Mouse (Mus musculus): ENCODE measurements around the gene Rprd2. TPM values are rescaled to one million over a fixed set of nuclear protein-coding genes. Genes with fewer than 3 reads are reported as not detected.
A peak's percentile ranks its signal among the peaks of the same experiment; 100 is the strongest.
"Not testable (repeated sequence)": the region's sequence is repeated elsewhere in the genome, so short reads cannot be mapped to it uniquely, and the experiment has no call there.

The Rprd2 gene
- 10 to 100 TPM; 57.2 to 63.9 TPM for total RNA-seq (2021)
- long read RNA-seq, partial matches to known transcripts, result 0 of 14 reads
- long read RNA-seq, other reads (novel, unspliced or antisense), result 11 of 14 reads

DNA sequence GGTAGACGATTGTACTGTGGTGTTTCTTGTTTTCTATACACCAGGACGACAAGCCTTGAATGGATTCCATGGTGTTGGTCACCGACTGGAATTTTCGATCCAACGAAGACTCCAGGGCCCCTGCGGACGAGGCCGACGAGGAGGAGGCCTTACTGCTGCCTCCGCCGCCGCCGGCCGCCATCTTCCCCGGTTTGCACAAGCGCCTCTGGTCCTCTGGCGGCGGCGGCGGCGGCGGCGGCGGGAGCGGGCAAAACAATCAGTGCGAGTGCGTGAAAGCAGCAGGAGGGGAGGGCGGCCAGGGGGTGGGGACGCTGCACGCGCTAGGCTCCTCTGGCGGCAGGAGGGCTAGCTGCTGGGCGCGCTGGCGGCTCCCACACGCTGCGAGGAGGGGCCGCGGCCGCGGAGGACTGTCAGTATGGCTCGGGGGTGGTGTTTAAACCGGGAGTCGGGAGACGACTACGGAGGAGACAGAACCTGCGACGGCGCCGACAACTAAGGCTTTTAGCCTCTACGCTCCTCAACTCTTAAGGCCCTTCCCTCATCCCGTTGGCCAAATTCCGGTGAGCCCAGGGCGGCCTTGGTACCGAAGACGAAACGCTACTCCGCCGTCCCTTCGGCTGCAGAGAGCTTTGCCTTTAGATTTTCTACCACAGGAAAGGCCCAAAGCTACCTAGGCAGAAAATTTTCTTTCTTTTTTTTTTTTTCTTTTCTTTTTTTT, at the start of gene Rprd2:
Rprd2 (minus strand) TSS at position 293 of the 718 bp plus-strand sequence.
- peak; percentile 81 to 84 for DNase-seq (ENCODE audit: low spot score in 2 of 2)

DNA sequence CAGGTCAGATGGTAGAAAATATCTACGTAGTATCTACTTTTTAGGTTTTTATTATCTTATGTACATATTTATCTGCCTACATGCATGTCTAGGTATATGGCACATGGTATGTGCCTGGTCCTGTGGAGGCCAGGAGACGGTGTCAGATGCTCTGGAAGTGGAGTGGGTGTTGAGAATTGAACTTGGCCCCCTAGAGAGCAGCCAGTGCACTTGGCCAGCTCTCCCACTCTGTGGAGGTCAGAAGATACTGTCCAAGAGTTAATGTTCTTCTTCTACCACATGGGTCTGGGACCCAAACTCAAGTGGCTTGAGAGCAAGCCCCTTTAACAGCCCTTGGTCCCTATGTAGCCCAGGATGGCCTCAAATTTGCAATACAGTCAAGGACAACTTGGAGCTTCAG, 48.7 kb upstream of the Rprd2 start:
- no peak for DNase-seq (ENCODE audit: low spot score in 2 of 2)

DNA sequence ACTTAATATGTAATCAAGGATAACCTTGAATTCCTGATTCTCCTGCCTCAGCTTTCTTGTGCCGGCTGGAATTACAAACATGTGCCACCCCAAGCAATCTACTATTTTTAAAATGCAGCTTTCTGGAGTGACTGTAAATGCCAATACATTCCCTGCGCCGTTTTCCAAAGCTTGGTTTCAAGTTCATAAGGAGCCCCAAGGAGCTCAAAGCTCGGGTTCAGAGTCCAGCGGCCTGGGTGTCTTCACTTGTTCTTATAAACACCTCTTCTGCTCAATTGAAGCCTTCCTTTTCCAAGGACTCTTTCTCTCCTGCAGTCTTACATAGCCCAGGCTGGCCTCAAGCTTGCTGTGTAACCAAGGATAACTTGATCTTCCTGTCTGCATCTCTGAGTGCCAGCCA, 47.4 kb upstream of the Rprd2 start:
- no peak for DNase-seq (ENCODE audit: low spot score in 2 of 2)

DNA sequence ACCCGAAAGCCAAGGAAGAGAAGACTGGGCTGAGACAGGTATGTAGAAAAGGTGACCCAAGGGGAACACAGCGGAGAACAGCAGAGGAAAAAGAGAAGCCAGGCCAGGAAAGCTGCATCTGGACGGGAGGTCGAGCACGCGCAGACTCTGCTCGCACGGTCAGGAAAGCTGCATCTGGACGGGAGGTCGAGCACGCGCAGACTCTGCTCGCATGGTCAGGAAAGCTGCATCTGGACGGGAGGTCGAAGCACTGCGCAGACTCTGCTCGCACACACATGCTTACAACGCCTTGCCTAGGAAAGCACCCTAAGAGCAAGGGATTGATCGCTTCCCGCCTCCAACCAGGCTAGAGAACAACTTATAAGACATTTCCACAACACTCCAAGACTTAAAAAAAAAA, 46.9 kb upstream of the Rprd2 start:
- DNase-seq (ENCODE audit: low spot score in 2 of 2), result no peak

DNA sequence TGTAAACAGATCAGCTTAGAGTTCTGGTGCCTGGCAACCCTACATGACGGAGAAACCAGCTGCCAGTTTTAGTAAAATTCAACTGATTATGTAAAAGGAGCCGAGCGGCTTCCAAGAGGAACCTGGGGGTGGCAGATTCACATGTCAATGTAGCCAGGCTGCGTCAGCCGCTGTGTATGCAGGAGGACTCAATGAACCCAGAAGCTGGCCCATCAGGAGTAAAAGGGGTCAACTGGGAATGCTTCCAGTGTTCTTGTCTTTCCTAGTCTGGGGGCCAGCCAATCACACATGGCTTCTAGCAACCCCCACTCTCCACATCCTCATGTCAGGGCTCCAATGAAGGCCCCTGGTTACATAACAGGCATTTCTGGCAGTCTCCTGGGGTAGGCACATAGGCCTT, 46.4 kb upstream of the Rprd2 start:
- DNase-seq (ENCODE audit: low spot score in 2 of 2), result peak; percentile 33 to 44

DNA sequence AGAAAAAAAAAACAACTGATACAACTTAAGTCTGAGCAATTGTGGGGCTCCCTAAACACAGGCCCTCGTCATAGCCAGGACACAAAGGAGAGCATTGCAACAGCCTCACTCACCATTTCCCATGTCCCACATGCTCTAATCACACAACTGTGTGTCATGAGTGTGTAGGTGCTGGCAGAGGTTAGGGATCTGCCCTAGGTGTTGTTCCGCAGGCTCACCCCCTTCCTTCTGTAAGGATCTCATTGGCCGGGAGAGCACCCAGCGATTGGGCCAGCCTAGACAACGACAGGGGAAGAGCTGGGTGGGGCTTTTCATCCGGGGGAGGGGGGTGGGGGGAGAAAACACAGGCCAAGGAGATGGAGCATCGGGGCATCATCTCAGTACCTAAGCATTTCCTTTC, 44.9 kb upstream of the Rprd2 start:
- DNase-seq (ENCODE audit: low spot score in 2 of 2), result no peak

DNA sequence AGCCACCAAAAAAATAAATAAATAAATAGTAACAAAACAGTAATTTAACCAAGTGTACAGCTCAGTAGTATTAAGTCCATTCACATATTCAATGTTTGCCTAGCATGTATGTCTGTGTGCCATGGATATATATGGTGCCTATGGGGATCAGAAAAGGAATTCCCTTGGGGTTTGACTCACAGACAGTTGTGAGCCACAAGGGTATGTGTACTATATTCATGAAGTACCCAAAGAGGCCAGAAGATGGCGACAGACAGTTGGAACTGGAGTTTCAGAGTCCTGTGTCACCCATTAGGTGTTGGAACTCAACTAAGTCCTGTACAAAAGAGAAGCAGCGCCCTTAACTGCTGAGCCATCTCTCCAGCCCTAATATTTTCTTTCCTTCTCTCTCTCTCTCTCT, 43.1 kb upstream of the Rprd2 start:
- DNase-seq (ENCODE audit: low spot score in 2 of 2), result peak; percentile 72 to 77

DNA sequence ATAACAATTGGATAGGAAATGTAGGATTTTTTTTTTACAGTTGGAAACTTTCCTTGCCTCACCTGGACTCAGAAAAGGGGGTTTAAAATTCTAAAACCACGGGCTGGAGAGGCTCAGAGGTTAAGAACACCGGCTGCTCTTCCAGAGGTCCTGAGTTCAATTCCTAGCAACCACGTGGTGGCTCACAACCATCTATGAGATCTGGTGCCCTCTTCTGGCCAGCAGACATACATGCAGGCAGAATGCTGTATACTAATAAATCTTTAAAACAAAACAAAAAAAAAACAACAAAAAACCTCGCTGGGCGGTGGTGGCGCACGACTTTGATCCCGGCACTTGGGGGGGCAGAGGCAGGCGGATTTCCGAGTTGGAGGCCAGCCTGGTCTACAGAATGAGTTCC, 42.6 kb upstream of the Rprd2 start:
- no peak for DNase-seq (ENCODE audit: low spot score in 2 of 2)

DNA sequence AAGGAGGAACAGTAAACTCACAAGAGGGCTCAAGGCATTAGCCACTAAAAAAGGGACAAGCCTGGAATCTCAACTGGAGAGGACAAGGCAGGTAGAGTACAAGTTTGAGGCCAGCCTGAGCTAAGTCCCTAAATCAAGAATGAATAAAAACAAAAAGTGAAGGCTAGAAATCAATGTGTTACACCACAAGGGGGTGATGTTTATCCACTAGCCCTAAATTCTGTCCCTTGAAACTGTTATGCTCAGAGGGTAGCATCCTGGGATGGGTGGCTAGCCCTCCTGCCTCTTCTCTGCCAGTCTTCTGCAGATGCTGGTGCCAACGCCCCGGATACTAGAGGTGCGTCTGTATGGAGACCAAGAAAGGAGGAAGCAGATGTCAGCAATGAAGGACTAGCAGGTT, 41.7 kb upstream of the Rprd2 start:
- no peak for DNase-seq (ENCODE audit: low spot score in 2 of 2)

DNA sequence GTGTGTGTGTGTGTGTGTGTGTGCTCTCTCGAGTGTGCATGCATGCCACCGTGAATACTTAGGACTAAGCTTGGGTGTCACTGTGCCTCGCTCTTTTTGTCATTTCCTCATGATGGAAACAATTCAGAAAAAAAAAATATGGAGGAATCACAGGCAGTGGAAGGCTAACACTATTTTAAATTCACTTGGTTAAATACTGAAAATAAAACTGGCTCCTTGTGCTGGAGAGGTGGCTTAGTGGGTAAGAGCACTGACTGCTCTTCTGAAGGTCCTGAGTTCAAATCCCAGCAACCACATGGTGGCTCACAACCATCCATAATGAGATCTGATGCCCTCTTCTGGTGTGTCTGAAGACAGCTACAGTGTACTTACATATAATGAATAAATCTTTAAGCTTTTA, 39.6 kb upstream of the Rprd2 start:
- DNase-seq (ENCODE audit: low spot score in 2 of 2), result not testable (repeated sequence)

DNA sequence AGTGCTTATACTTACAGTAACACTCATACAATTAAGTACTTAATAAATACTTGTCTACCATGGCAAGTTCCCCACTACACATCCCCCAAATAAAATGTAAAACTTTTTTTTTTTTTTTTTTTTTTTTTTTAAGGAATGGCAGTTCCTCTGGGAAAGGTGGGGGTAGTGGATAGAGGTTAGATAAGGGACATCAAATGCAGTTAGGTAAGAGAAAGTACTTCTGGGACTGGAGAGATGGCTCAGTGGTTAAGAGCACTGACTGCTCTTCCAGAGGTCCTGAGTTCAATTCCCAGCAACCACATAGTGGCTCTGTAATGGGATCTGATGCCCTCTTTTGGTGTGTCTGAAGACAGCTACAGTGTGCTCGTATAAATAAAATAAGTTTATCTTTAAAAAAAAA, 38.4 kb upstream of the Rprd2 start:
- DNase-seq (ENCODE audit: low spot score in 2 of 2), result not testable (repeated sequence)

DNA sequence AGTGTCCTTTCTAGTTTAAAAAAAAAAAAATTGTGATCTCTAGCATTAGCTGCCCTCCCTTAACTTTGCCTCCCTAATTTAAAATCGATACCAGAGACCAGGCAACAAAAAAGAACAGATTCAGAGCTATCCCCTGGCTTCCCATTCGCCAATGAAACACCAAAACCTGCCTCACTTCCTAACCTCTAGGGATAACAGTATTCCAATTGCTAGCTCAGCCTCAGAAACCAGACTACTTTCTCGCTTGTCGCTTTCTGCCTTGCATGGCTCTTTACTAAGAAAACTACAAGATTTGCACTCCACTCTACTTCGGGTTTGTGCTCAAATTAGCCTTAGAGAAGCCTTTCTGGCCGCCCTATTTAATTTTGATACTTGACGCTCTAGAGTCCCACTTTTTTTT, 37.5 kb upstream of the Rprd2 start:
- no peak for DNase-seq (ENCODE audit: low spot score in 2 of 2)

DNA sequence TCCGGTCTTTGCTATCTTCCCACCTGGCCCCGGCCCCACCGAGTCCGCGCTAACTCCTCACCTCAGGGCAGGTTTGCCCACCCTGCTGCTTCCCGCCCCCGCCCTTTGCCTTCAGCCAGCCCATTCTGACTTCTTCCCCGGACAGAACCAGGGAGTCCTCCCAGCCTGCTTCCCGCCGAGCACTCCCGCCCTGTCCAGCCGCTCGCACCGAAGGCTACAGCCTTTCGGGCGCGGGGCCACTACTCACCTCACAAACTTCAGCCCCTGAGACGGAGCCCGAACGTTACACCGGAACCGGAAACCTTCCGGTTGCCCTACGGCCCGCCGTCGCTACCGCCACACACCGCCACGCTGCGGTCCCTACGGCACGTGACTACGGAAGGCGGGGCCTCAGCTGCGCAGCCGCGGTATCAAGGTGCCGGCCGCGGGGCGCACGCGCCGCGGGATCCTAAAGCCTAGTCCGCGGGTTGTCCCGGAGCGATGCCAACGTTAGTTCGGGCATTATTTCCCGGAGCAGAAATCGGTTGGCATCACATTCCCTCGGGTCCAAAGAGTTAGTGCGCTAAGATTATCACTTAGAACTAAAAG, 36.9 kb upstream of the Rprd2 start, which contains the start of gene Prpf3:
Prpf3 (minus strand) TSS at position 384 of the 588 bp plus-strand sequence.
- peak; percentile 90 to 94 for DNase-seq (ENCODE audit: low spot score in 2 of 2)

DNA sequence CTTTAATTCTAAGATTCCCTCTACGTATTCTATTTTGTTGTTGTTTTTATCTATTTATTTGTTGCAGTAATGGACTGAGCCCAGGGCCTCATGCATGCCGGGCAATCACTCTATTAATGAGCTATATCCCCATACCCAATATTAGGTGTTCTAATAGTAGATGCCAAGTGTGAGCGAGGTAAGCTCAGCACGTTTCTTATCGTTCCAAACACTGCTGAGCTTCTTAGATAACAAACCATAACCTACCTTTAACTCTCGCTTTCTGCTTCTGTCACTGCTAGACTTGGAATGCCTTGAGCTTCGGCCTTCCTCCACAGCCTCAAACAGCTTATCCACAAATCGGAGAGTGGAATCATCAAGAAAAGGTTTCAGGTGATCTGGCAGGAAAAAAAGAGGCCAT, 32.7 kb upstream of the Rprd2 start:
- no peak for DNase-seq (ENCODE audit: low spot score in 2 of 2)

DNA sequence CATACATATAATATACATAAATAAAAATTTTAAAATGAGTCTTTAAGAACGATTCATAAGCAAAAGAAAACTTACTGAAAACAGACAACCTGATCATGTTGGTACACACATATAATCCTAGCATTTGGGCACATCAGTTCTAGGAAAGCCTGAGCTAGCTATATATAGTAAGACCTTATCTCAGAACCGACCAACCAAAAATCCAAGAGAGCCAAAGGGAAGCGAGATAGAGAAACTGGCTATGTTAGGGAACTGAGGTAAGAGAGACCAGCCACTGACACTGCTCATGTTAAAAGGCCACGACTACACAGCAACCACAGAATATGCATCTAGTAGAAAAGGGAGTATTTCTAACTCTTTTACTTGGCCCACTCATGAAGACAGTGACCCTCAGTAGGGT, 31.9 kb upstream of the Rprd2 start:
- no peak for DNase-seq (ENCODE audit: low spot score in 2 of 2)

DNA sequence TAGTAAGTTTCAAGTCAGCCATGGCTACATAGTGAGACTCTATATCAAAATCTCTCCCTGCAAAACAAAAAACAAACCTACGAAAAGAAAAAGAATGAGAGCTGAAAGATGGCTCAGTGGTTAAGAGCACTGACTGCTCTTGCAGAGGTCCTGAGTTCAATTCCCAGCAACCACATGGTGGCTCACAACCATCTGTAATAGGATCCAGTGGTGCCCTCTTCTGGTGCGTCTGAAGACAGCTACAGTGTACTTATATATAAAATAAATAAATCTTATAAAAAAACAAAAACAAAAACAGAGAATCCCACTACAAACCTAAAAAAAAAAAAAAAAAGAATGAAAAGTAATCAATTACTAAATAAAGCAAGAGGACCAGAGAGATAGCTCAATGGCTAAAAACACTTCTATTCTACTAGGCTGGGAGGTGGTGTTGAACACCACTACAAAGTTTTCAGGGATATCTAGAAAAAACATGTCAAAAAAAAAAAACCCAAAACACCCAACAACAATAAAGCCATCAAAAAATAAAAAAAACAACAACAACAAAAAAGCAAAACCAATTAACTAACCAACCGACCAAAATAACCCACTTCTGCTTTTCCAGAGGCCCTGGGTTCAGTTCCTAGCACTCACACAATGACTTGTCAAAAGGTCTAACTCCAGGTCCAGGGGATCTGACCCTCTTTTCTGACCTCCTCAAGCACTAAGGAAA, 24.0 kb upstream of the Rprd2 start:
- DNase-seq (ENCODE audit: low spot score in 2 of 2), result no peak

DNA sequence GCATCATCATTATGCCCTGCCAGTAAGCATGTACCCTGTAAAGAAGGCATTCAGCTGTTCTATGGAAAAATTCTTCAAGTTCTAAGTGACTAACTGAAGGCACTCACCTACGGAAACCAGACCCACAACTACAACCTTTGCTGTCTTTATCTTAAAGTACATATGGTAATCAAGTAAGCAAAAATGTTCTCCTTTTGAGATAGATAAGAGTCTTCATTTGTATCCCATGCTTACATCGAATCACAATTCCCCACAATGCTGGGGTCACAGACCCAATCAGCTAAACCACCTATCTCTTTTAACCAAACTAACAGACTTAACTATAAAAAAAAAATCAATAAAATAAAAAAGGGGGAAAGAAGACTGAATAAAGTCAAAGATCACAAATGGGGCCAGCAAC, 20.6 kb upstream of the Rprd2 start:
- DNase-seq (ENCODE audit: low spot score in 2 of 2), result no peak

DNA sequence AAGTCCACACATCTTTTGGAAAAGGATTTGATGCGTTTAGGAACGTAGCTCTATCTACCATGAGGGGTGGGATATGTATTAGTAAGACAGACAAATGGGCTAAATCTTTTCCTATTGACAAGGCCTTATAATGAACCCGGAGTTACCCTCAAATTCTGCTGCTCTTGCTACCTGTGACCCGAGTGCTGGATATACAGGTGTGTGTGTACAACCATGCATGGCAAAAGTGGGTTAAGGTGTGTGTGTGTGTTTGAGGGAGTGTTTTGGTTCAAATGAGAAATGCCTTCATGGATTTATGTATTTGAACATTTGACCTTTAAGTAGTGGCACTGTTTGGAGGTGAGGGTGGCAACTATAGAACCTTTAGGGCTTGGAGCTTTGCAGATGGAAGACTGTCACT, 10.4 kb upstream of the Rprd2 start:
- DNase-seq (ENCODE audit: low spot score in 2 of 2), result no peak

DNA sequence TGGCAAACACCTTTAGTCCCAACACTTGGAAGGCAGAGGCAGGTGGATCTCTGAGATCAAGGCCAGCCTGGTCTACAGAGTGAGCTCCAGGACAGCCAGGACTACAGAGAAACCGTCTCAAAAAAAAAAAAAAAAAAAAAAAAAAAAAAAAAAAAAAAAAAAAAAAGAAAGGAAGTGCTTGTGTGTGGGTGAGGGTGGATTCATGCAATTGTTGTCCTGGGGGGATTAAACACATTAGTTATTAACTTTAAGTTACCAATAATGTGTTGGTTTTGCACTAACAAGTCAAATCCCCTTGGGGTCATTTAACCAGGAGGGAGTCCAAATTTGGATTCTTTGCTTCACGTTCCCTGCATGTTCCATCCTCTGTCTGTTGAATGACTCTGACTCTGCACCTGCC, 7.6 kb upstream of the Rprd2 start:
- no peak for DNase-seq (ENCODE audit: low spot score in 2 of 2)

DNA sequence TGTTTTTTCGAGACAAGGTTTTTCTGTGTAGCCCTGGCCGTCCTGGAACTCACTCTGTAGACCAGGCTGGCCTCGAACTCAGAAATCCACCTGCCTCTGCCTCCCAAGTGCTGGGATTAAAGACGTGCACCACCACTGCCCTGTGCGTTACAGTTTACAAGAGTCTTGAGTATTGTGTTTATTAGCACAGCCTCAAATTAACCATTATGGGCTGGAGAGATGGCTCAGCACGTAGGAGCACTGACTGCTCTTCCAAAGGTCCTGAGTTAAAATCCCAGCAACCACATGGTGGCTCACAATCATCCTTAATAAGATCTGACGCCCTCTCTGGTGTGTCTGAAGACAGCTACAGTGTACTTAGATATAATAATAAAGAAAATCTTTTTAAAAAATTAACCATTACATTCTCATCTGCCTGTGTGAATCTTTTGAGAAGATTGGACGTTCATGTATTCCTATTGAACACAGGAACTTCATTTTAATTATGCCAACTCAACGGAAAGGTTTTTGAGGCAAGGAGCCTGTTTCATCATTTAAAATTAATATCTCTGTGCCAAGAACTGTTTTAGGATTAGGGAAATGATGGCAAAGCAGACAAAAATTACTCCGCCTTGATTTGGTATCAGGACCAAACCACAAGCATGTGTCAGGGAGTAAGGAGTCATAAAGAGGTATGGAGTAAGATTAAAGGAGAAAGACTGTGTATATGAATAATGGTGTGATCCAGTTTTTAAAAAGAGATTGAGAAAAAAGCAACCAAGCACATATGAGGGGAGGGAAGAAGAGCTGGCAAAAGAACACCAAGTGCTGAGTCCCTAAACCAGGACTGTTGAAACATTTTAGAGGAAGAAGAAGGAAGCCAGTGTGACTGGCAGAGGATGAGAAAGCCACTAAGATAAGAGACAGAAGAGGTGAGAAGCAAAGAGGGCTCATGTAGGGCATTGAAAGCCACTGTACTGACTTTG, 1.7 kb upstream of the Rprd2 start:
- peak in 1 of 2 experiments; percentile 14 for DNase-seq (ENCODE audit: low spot score in 2 of 2)

DNA sequence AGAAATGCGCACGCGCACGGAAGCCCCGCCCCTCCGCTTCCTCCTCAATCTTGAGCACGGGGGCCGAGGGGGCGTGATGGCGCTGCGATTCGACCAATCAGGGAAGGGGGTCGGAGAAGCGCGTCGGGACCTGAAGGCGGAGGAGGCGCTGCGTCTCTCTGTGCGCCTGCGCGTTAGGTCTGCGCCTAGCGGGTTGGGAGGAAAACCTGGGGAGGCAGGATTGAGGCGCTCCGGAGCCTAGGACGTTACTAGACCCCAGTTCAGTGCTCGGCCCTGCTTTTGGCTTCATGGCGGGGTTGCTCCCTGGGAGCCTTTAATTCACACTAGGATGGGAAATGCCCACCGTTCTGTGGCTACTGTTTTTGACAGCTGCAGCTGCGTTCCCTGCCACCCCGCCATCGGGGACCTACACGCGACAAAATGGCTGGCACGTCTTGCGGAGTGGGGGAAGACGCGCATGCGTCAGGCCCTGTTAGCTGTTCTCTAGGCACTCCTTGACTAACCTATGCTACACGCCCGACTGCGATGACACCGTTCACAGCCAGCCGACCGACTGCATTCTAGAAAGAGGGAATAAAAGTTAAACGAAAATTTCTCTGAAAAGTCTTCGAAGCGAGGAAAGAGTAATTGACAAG, 805 bp upstream of the Rprd2 start:
- peak; percentile 99 to 100 for DNase-seq (ENCODE audit: low spot score in 2 of 2)
